Mouse (Mus musculus) 3134 (cell line): Measurements from ENCODE around the gene Bpifb1.
"Not testable (repeated sequence)": the region's sequence is repeated elsewhere in the genome, so short reads cannot be mapped to it uniquely, and the experiment has no call there.

Source experiments
- DNase-seq: peaks from one replicate; pipeline ENCODE4 v3.0.0-alpha.2; 2011; ENCODE audit warnings: low spot score; ENCODE audit not compliant: insufficient read length; ENCODE audit errors: extremely low read depth

Bpifb1 gene

GRCm38 (mm10) chr2:154190546-154191258, at the start of gene Bpifb1:
TSS of gene Bpifb1 (plus strand) at chr2:154190818.
- DNase-seq: no peak

- DNase-seq: no peak
Observed at GRCm38 (mm10) chr2:154142580-154142979, 48.0 kb upstream of the Bpifb1 start, which contains the start of gene Bpifa1. TSS of gene Bpifa1 (plus strand) at chr2:154142880.

- no peak for DNase-seq
Observed at GRCm38 (mm10) chr2:154143735-154144134, 46.9 kb upstream of the Bpifb1 start.

GRCm38 (mm10) chr2:154147496-154147895, 43.1 kb upstream of the Bpifb1 start:
- no peak for DNase-seq

- no peak for DNase-seq
Observed at GRCm38 (mm10) chr2:154158433-154158832, 32.2 kb upstream of the Bpifb1 start.

- DNase-seq: no peak
Observed at GRCm38 (mm10) chr2:154162307-154162706, 28.3 kb upstream of the Bpifb1 start, which contains the start of gene Bpifa5. TSS of gene Bpifa5 (plus strand) at chr2:154162607.

GRCm38 (mm10) chr2:154163306-154163705, 27.3 kb upstream of the Bpifb1 start:
- no peak for DNase-seq

GRCm38 (mm10) chr2:154169172-154169571, 21.4 kb upstream of the Bpifb1 start:
- no peak for DNase-seq

- no peak for DNase-seq
Observed at GRCm38 (mm10) chr2:154171621-154172020, 19.0 kb upstream of the Bpifb1 start.

GRCm38 (mm10) chr2:154173313-154173712, 17.3 kb upstream of the Bpifb1 start:
- no peak for DNase-seq

- DNase-seq: not testable (repeated sequence)
Observed at GRCm38 (mm10) chr2:154181900-154182299, 8.7 kb upstream of the Bpifb1 start.

- not testable (repeated sequence) for DNase-seq
Observed at GRCm38 (mm10) chr2:154183061-154183460, 7.6 kb upstream of the Bpifb1 start.

GRCm38 (mm10) chr2:154185319-154185718, 5.3 kb upstream of the Bpifb1 start:
- DNase-seq: no peak

GRCm38 (mm10) chr2:154185748-154186147, 4.9 kb upstream of the Bpifb1 start:
- no peak for DNase-seq

GRCm38 (mm10) chr2:154187468-154187867, 3.1 kb upstream of the Bpifb1 start:
- no peak for DNase-seq

- DNase-seq: no peak
Observed at GRCm38 (mm10) chr2:154189877-154190434, 662 bp upstream of the Bpifb1 start.

GRCm38 (mm10) chr2:154192141-154192540, 1.5 kb downstream of the Bpifb1 start:
- DNase-seq: no peak

GRCm38 (mm10) chr2:154193071-154193470, 2.5 kb downstream of the Bpifb1 start:
- no peak for DNase-seq

GRCm38 (mm10) chr2:154193994-154194504, 3.4 kb downstream of the Bpifb1 start:
- DNase-seq: no peak

- DNase-seq: no peak
Observed at GRCm38 (mm10) chr2:154197036-154197435, 6.4 kb downstream of the Bpifb1 start.

- DNase-seq: no peak
Observed at GRCm38 (mm10) chr2:154204630-154205029, 14.0 kb downstream of the Bpifb1 start.

GRCm38 (mm10) chr2:154206908-154207307, 16.3 kb downstream of the Bpifb1 start:
- DNase-seq: no peak
